Mouse (Mus musculus) liver, embryonic 14.5 days (tissue): ENCODE measurements at regions not wholly inside any gene's neighbourhood (a gene's known extent, or its start where the extent isn't known, plus 50 kb on each side); places are given as distances from the start of the nearest gene placed in this dataset.
"Not testable (repeated sequence)": the region's sequence is repeated elsewhere in the genome, so short reads cannot be mapped to it uniquely, and the experiment has no call there.

Experiments used
- ATAC-seq: fragments of 200-750 bp; cut with Nextera tagmentation; 2 replicates; pipeline ENCODE4 v1.8.0; 2017; ENCODE audit warnings: moderate number of reproducible peaks, mild to moderate bottlenecking, moderate library complexity; ENCODE audit not compliant: insufficient read depth
- DNase-seq, 3 experiments: peaks; one replicate each; pipeline ENCODE4 v3.0.0-alpha.2; 2012 to 2013; ENCODE audit warnings: low read depth in 3 of 3, low spot score in 3 of 3
- H3K27ac ChIP-seq: fragments of 300-500 bp; sonication (generic); 2 replicates; pipeline ENCODE4 v1.5.1; 2014; ENCODE audit warnings: moderate library complexity, mild to moderate bottlenecking, control low read depth, inconsistent platforms
- H3K27me3 ChIP-seq: fragments of 300-500 bp; sonication (generic); 2 replicates; pipeline ENCODE4 v1.6.1; 2014; ENCODE audit warnings: mild to moderate bottlenecking, low read length, moderate library complexity; ENCODE audit not compliant: control insufficient read depth, insufficient read depth
- H3K36me3 ChIP-seq: fragments of 300-500 bp; sonication (generic); replicated peaks from 2 replicates; pipeline ENCODE4 v1.6.1; 2014; ENCODE audit warnings: low read depth; ENCODE audit not compliant: control insufficient read depth, insufficient read depth
- H3K4me1 ChIP-seq, 2 experiments: fragments of 200-500 bp in 1 of 2; fragments of 300-500 bp in 1 of 2; sonication (generic) in 1 of 2; replicated peaks; 2 replicates each; pipeline ENCODE4 v1.6.1; 2012 to 2014; ENCODE audit warnings: antibody characterized with exemption in 1 of 2, inconsistent platforms in 1 of 2, low read length in 1 of 2; ENCODE audit not compliant: control insufficient read depth in 2 of 2, insufficient read depth in 2 of 2
- H3K4me2 ChIP-seq: fragments of 300-500 bp; sonication (generic); 2 replicates; pipeline ENCODE4 v1.6.1; 2014; ENCODE audit warnings: low read depth, mild to moderate bottlenecking, control low read depth, moderate library complexity
- H3K4me3 ChIP-seq, 2 experiments: fragments of 200-500 bp in 1 of 2; fragments of 300-500 bp in 1 of 2; sonication (generic) in 1 of 2; 2 replicates each; pipeline ENCODE4 v1.5.1; 2012 to 2014; ENCODE audit warnings: low read depth in 2 of 2, low read length in 2 of 2, mild to moderate bottlenecking in 2 of 2, control low read depth in 1 of 2, inconsistent platforms in 1 of 2, moderate library complexity in 1 of 2; ENCODE audit not compliant: insufficient read depth in 1 of 2
- H3K9ac ChIP-seq: fragments of 300-500 bp; sonication (generic); replicated peaks from 2 replicates; pipeline ENCODE4 v1.6.1; 2014; ENCODE audit warnings: mild to moderate bottlenecking, control low read depth, moderate library complexity
- H3K9me3 ChIP-seq: fragments of 300-500 bp; sonication (generic); 2 replicates; pipeline ENCODE4 v1.6.1; 2016; ENCODE audit warnings: low read length, mixed read lengths; ENCODE audit not compliant: control insufficient read depth
- CTCF ChIP-seq: IDR thresholded peaks from 2 replicates; pipeline ENCODE4 v1.5.1; 2016; ENCODE audit warnings: antibody characterized with exemption, low read depth, control low read depth
- EP300 ChIP-seq: IDR thresholded peaks from 2 replicates; pipeline ENCODE4 v1.6.1; 2016; ENCODE audit warnings: antibody characterized with exemption, low read depth
- WGBS: fragments of 180-500 bp; shearing (Covaris S2); extraction: QIAGEN DNeasy Blood & Tissue Kit; methylation state at CpG from one replicate; pipeline ENCODE4 v1.1.7; 2014; ENCODE audit not compliant: insufficient replicate concordance; 5-methylcytosine and 5-hydroxymethylcytosine counted together

- not testable (repeated sequence) for ATAC-seq, H3K27ac ChIP-seq
- 65% methylated on average over 1 of the region's 1 CpGs for WGBS
Measured at GRCm38 (mm10) chr12:80055894-80056293, 56.9 kb downstream of the Zfp36l1 start.

DNA sequence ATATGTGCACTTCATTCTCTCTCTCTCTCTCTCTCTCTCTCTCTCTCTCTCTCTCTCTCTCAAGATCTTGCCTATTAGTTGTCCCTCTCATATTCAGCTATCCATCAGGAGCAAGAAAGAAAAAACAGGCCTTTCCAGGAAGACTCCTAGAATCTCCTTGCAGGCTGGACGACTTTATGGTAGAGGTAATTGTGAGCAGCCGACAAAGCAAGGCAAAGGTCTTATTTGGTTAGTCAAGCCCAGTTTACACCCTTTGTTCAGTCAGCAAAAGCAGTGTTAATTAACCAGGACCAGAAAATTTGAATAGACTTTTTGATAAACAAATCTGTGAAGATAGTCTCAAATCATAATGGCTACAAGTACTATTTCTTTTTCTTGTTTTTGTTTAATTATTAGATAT, 57.4 kb downstream of the Zfp36l1 start:
- ATAC-seq (no peak), DNase-seq (no peak)
- no peak overlapping the region for H3K9ac ChIP-seq
- no peak for TF ChIP-seq EP300
- no peak overlapping the region for H3K27ac ChIP-seq
- H3K4me3 ChIP-seq = no peak overlapping the region
- H3K36me3 ChIP-seq = no peaks in the 10 kb centered on the region
- no peaks in the 10 kb centered on the region for H3K27me3 ChIP-seq
- no peak overlapping the region for H3K4me2 ChIP-seq
- WGBS = 54% methylated on average over 2 of the region's 2 CpGs
- H3K4me1 ChIP-seq = peaks cover 0 to 7% of the 10 kb centered on the region in 2 experiments; a peak in 2 of 4 replicates
- no peaks in the 10 kb centered on the region for H3K9me3 ChIP-seq

More at GRCm38 (mm10) chr12:80055894-80056293, 56.9 kb downstream of the Zfp36l1 start:
- not testable (repeated sequence) for H3K9me3 ChIP-seq, H3K9ac ChIP-seq, DNase-seq, H3K36me3 ChIP-seq, H3K4me2 ChIP-seq, H3K4me3 ChIP-seq, H3K27me3 ChIP-seq
- H3K4me1 ChIP-seq = peaks cover under 1 to 12% of the 10 kb centered on the region in 2 experiments; a peak in 2 of 4 replicates

DNA sequence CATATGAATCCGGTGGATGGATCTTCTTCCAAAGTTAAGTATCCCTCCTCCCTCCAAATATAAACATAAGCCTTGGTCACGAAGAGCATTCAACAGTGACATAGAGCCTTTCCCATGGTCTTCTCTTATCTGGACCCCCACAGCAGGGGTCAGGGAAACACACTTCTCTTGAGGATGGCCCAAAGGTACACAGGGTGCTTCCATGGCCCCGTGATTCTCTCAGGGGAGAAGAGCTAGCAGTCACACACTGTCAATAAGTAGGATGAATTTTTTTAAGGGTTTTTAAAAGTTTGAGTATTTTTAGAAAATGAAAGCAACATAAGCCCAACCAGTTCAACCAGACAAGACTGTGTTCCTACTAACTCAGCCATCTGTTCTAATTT, 58.2 kb downstream of the Zfp36l1 start:
- 61% methylated on average over 3 of the region's 3 CpGs for WGBS
- Histone ChIP-seq H3K4me2 (no peak overlapping the region), H3K4me1 (peaks cover 0 to 5% of the 10 kb centered on the region in 2 experiments; a peak in 2 of 4 replicates), H3K9me3 (no peaks in the 10 kb centered on the region), H3K36me3 (no peaks in the 10 kb centered on the region), H3K4me3 (no peak overlapping the region), H3K27me3 (no peaks in the 10 kb centered on the region), H3K9ac (no peak overlapping the region), H3K27ac (no peak overlapping the region)
- ATAC-seq (no peak), DNase-seq (no peak)
- TF ChIP-seq CTCF (no peak), EP300 (no peak)

DNA sequence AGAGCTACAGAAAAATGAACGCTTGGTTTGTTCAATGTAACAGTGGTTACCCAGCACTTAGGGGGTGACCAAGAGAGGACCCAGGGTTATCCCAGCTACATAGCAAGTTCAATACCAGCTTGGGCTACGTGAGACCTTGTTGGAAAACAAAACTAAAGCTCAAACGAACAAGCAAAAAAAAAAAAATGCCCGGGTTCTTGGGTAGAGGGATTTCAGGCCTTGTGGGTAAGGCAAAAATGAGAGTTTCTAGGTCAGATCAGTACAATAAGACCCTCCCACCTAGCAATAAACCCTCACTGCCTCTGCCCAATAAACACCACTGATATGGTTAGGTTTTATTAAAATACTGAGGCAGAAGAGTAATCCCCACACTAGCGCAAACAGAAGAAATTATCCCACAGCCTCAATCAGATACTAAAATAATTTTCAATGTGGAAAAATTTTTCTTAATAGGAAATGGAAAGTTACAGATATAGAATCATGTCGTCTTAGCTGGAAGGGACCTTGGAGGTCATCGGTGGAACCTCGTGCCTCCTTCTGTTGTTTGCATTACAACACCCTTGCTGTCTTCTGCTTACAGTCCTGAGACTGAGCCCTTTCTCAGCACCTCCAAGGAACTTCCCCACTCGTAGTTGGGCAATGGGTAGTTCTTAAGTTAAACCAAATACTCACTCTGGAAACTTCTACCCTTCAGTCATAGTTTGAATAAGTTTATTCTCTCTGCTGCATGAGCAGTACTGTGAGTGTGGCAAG, 58.7 kb downstream of the Zfp36l1 start:
- ATAC-seq = no peak
- H3K9me3 ChIP-seq = no peaks in the 10 kb centered on the region

GRCm38 (mm10) chr12:80048215-80048979, 64.4 kb downstream of the Zfp36l1 start:
- 79% methylated on average over 4 of the region's 4 CpGs for WGBS
- Histone ChIP-seq H3K36me3 (no peaks in the 10 kb centered on the region), H3K27ac (no peak overlapping the region), H3K9ac (no peak overlapping the region), H3K27me3 (no peaks in the 10 kb centered on the region), H3K4me1 (no peaks in the 10 kb centered on the region; a peak in 1 of 4 replicates), H3K9me3 (no peaks in the 10 kb centered on the region), H3K4me2 (no peak overlapping the region), H3K4me3 (no peak overlapping the region)
- ATAC-seq (no peak), DNase-seq (no peak)
- TF ChIP-seq CTCF (no peak), EP300 (no peak)

More for the DNA sequence above, 58.7 kb downstream of the Zfp36l1 start:
- TF ChIP-seq CTCF (no peak), EP300 (no peak)
- H3K4me1 ChIP-seq = peaks cover 0 to 5% of the 10 kb centered on the region in 2 experiments; a peak in 2 of 4 replicates
- no peak overlapping the region for H3K27ac ChIP-seq
- no peaks in the 10 kb centered on the region for H3K36me3 ChIP-seq
- no peak for DNase-seq
- WGBS = 60% methylated on average over 9 of the region's 9 CpGs
- no peaks in the 10 kb centered on the region for H3K27me3 ChIP-seq
- H3K4me2 ChIP-seq = no peak overlapping the region
- no peak overlapping the region for H3K9ac ChIP-seq
- H3K4me3 ChIP-seq = no peak overlapping the region
